Mouse (Mus musculus): ENCODE measurements around the gene Cela3b.

Gene Cela3b

GRCm38 (mm10) chr4:137371596-137372523, 58.5 kb downstream of the Cela3b start:
- no peak for DNase-seq (ENCODE audit: low spot score)

Measured in ovary, postnatal 10 days (tissue).